Mouse (Mus musculus): ENCODE results near the gene Olfr658.

The Olfr658 gene

GRCm38 (mm10) chr7:104646841-104647482 is at the start of gene Olfr658:
Olfr658 (minus strand) TSS chr7:104647305.
- peak; percentile 7 for DNase-seq (ENCODE audit: low spot score)

GRCm38 (mm10) chr7:104686201-104686600 is 39.1 kb upstream of the Olfr658 start, which contains the start of gene Olfr661:
Olfr661 (plus strand) TSS chr7:104686501.
- no peak for DNase-seq (ENCODE audit: low spot score)

GRCm38 (mm10) chr7:104666453-104666852 is 19.3 kb upstream of the Olfr658 start, which contains the start of gene Olfr659:
Olfr659 (plus strand) TSS chr7:104666753.
- no peak for DNase-seq (ENCODE audit: low spot score)

- no peak for DNase-seq (ENCODE audit: low spot score)
These were observed 22.6 kb downstream of the Olfr658 start, which contains the start of gene Olfr657 for GRCm38 (mm10) chr7:104624494-104624893. Olfr657 (plus strand) TSS chr7:104624794.

- DNase-seq (ENCODE audit: low spot score): no peak
These were observed 33.5 kb downstream of the Olfr658 start, which contains the start of gene Olfr656 for GRCm38 (mm10) chr7:104613655-104614054. Olfr656 (plus strand) TSS chr7:104613955.

GRCm38 (mm10) chr7:104604727-104605126 is 42.4 kb downstream of the Olfr658 start:
- no peak for DNase-seq (ENCODE audit: low spot score)

- peak; percentile 22 for DNase-seq (ENCODE audit: low spot score)
These were observed 43.9 kb downstream of the Olfr658 start for GRCm38 (mm10) chr7:104603173-104603572.

GRCm38 (mm10) chr7:104601679-104602078 is 45.4 kb downstream of the Olfr658 start, which contains the start of gene Olfr655:
Olfr655 (minus strand) TSS chr7:104601779.
- DNase-seq (ENCODE audit: low spot score): no peak

Data from ovary, postnatal 14 days (tissue).